Mouse (Mus musculus) hindbrain, embryonic 13.5 days (tissue): ENCODE measurements around the gene Esrrb. TPM values are rescaled to one million over a fixed set of nuclear protein-coding genes. Genes with fewer than 3 reads are reported as not detected.

ENCODE experiments used
- ATAC-seq: fragments of 200-750 bp; cut with Nextera tagmentation; 2 replicates; pipeline ENCODE4 v1.8.0; 2017; ENCODE audit warnings: moderate TSS enrichment; ENCODE audit not compliant: low FRiP score
- H3K27ac ChIP-seq: fragments of 300-500 bp; sonication (generic); 2 replicates; pipeline ENCODE4 v1.5.1; 2015; ENCODE audit warnings: inconsistent platforms, mild to moderate bottlenecking, moderate library complexity
- H3K27me3 ChIP-seq: fragments of 300-500 bp; sonication (generic); 2 replicates; pipeline ENCODE4 v1.6.1; 2015; ENCODE audit warnings: mild to moderate bottlenecking, inconsistent platforms
- H3K36me3 ChIP-seq: fragments of 300-500 bp; sonication (generic); 2 replicates; pipeline ENCODE4 v1.6.1; 2015; ENCODE audit warnings: mild to moderate bottlenecking, inconsistent platforms
- H3K4me1 ChIP-seq: fragments of 300-500 bp; sonication (generic); replicated peaks from 2 replicates; pipeline ENCODE4 v1.6.1; 2015; ENCODE audit warnings: inconsistent platforms
- H3K4me2 ChIP-seq: fragments of 300-500 bp; sonication (generic); 2 replicates; pipeline ENCODE4 v1.6.1; 2015; ENCODE audit warnings: inconsistent platforms, mild to moderate bottlenecking, moderate library complexity
- H3K4me3 ChIP-seq: fragments of 300-500 bp; sonication (generic); 2 replicates; pipeline ENCODE4 v1.5.1; 2015; ENCODE audit warnings: mild to moderate bottlenecking, inconsistent platforms
- H3K9ac ChIP-seq: fragments of 300-500 bp; sonication (generic); 2 replicates; pipeline ENCODE4 v1.6.1; 2015; ENCODE audit warnings: mild to moderate bottlenecking, inconsistent platforms
- H3K9me3 ChIP-seq: fragments of 300-500 bp; sonication (generic); 2 replicates; pipeline ENCODE4 v1.6.1; 2016; ENCODE audit warnings: inconsistent platforms
- WGBS: fragments of 180-500 bp; shearing (Covaris S2); methylation state at CpG from one replicate; pipeline ENCODE4 v1.1.7; 2015; 5-methylcytosine and 5-hydroxymethylcytosine counted together
- polyA plus RNA-seq: library from polyadenylated mRNA; unstranded; fragments of >200 nt; fragmentation: Nextera tagmentation; extraction: Ambion mirVana; gene quantifications from 2 replicates; pipeline ENCODE4 v1.2.1, GENCODE M21; 2015

Esrrb gene
- polyA plus RNA-seq, 1 experiment from 2014 or later = 6.7 TPM

- Histone ChIP-seq H3K9me3 (no peaks in the 10 kb centered on the region), H3K4me2 (peak overlapping the region; percentile 74; the same call in 1 of the 2 replicates), H3K27me3 (peaks cover 85% of the 10 kb centered on the region), H3K27ac (no peak overlapping the region), H3K36me3 (no peaks in the 10 kb centered on the region), H3K4me1 (peaks cover 39% of the 10 kb centered on the region), H3K9ac (peak overlapping the region; percentile 70; the same call in 1 of the 2 replicates), H3K4me3 (peak overlapping the region; percentile 48)
- ATAC-seq = no peak
- WGBS = 5% methylated on average over 13 of the region's 13 CpGs
Observed at GRCm38 (mm10) chr12:86423102-86423501, 62.2 kb downstream of the Esrrb start.

GRCm38 (mm10) chr12:86427585-86427984 lies 66.7 kb downstream of the Esrrb start:
- Histone ChIP-seq H3K4me2 (0 out of 2 replicates have a peak overlapping the region, but pooled peaks have one; percentile 26), H3K4me1 (peaks cover 20% of the 10 kb centered on the region), H3K9me3 (no peaks in the 10 kb centered on the region), H3K9ac (no peak overlapping the region), H3K27ac (no peak overlapping the region), H3K27me3 (peaks cover 45% of the 10 kb centered on the region), H3K4me3 (no peak overlapping the region), H3K36me3 (no peaks in the 10 kb centered on the region)
- no peak for ATAC-seq
- WGBS = 66% methylated on average over 2 of the region's 2 CpGs

- Histone ChIP-seq H3K9ac (no peak overlapping the region), H3K27me3 (peaks cover 25% of the 10 kb centered on the region), H3K4me3 (no peak overlapping the region), H3K9me3 (no peaks in the 10 kb centered on the region), H3K4me2 (no peak overlapping the region), H3K4me1 (peaks cover 17% of the 10 kb centered on the region), H3K27ac (no peak overlapping the region), H3K36me3 (no peaks in the 10 kb centered on the region)
- no peak for ATAC-seq
- 89% methylated on average over 5 of the region's 5 CpGs for WGBS
Observed at GRCm38 (mm10) chr12:86431671-86432070, 70.8 kb downstream of the Esrrb start.

GRCm38 (mm10) chr12:86433371-86433821 lies 72.5 kb downstream of the Esrrb start:
- Histone ChIP-seq H3K9me3 (no peaks in the 10 kb centered on the region), H3K9ac (peak overlapping the region; percentile 51; the same call in 1 of the 2 replicates), H3K27ac (peak overlapping the region; percentile 49), H3K4me3 (peak overlapping the region; percentile 15; the same call in 1 of the 2 replicates), H3K36me3 (no peaks in the 10 kb centered on the region), H3K27me3 (peaks cover 28% of the 10 kb centered on the region), H3K4me1 (peaks cover 9% of the 10 kb centered on the region), H3K4me2 (peak overlapping the region; percentile 47)
- WGBS = 3% methylated on average over 13 of the region's 13 CpGs
- ATAC-seq = peak; percentile 83

GRCm38 (mm10) chr12:86435651-86436050 lies 74.7 kb downstream of the Esrrb start:
- WGBS = 83% methylated on average over 13 of the region's 13 CpGs
- Histone ChIP-seq H3K4me2 (no peak overlapping the region), H3K4me1 (peaks cover 9% of the 10 kb centered on the region), H3K27me3 (peaks cover 24% of the 10 kb centered on the region), H3K36me3 (no peaks in the 10 kb centered on the region), H3K4me3 (no peak overlapping the region), H3K9ac (no peak overlapping the region), H3K9me3 (no peaks in the 10 kb centered on the region), H3K27ac (no peak overlapping the region)
- ATAC-seq = no peak

- H3K27me3 ChIP-seq = no peaks in the 10 kb centered on the region
- H3K36me3 ChIP-seq = no peaks in the 10 kb centered on the region
- H3K4me3 ChIP-seq = no peak overlapping the region
- H3K4me1 ChIP-seq = no peaks in the 10 kb centered on the region
- no peak overlapping the region for H3K27ac ChIP-seq
- no peak for ATAC-seq
- no peak overlapping the region for H3K9ac ChIP-seq
- no peak overlapping the region for H3K4me2 ChIP-seq
- H3K9me3 ChIP-seq = no peaks in the 10 kb centered on the region
- WGBS = 93% methylated on average over 5 of the region's 5 CpGs
Observed at GRCm38 (mm10) chr12:86450848-86451247, 89.9 kb downstream of the Esrrb start.

GRCm38 (mm10) chr12:86455009-86455408 lies 94.1 kb downstream of the Esrrb start:
- Histone ChIP-seq H3K4me1 (no peaks in the 10 kb centered on the region), H3K27ac (no peak overlapping the region), H3K9ac (no peak overlapping the region), H3K27me3 (no peaks in the 10 kb centered on the region), H3K4me3 (no peak overlapping the region), H3K4me2 (no peak overlapping the region), H3K9me3 (peaks cover 5% of the 10 kb centered on the region; the same call in 1 of the 2 replicates), H3K36me3 (no peaks in the 10 kb centered on the region)
- WGBS = 73% methylated on average over 1 of the region's 1 CpGs
- no peak for ATAC-seq

- no peak for ATAC-seq
- 64% methylated on average over 9 of the region's 9 CpGs for WGBS
- Histone ChIP-seq H3K36me3 (no peaks in the 10 kb centered on the region), H3K27me3 (no peaks in the 10 kb centered on the region), H3K4me1 (peaks cover 8% of the 10 kb centered on the region), H3K9me3 (peaks cover 5% of the 10 kb centered on the region; the same call in 1 of the 2 replicates), H3K4me2 (no peak overlapping the region), H3K27ac (no peak overlapping the region), H3K9ac (no peak overlapping the region), H3K4me3 (no peak overlapping the region)
Observed at GRCm38 (mm10) chr12:86462742-86463470, 102.0 kb downstream of the Esrrb start.

GRCm38 (mm10) chr12:86464385-86464784 lies 103.5 kb downstream of the Esrrb start:
- peaks cover 8% of the 10 kb centered on the region for H3K4me1 ChIP-seq
- H3K4me2 ChIP-seq = no peak overlapping the region
- no peak overlapping the region for H3K9ac ChIP-seq
- H3K27ac ChIP-seq = no peak overlapping the region
- H3K36me3 ChIP-seq = no peaks in the 10 kb centered on the region
- H3K4me3 ChIP-seq = no peak overlapping the region
- peaks cover 4% of the 10 kb centered on the region; the same call in 1 of the 2 replicates for H3K9me3 ChIP-seq
- WGBS = 93% methylated on average over 1 of the region's 1 CpGs
- H3K27me3 ChIP-seq = 0 out of 2 replicates have a peak, but pooled peaks cover 7% of the 10 kb centered on the region
- ATAC-seq = no peak

GRCm38 (mm10) chr12:86466180-86466579 lies 105.3 kb downstream of the Esrrb start:
- ATAC-seq = no peak
- Histone ChIP-seq H3K36me3 (no peaks in the 10 kb centered on the region), H3K4me2 (no peak overlapping the region), H3K4me1 (peaks cover 8% of the 10 kb centered on the region), H3K9me3 (no peaks in the 10 kb centered on the region), H3K27me3 (peaks cover 13% of the 10 kb centered on the region; the same call in 1 of the 2 replicates), H3K9ac (no peak overlapping the region), H3K27ac (no peak overlapping the region), H3K4me3 (no peak overlapping the region)
- WGBS = 83% methylated on average over 4 of the region's 4 CpGs

GRCm38 (mm10) chr12:86469919-86470318 lies 109.0 kb downstream of the Esrrb start:
- no peaks in the 10 kb centered on the region for H3K4me1 ChIP-seq
- H3K4me2 ChIP-seq = no peak overlapping the region
- H3K27me3 ChIP-seq = peaks cover 13% of the 10 kb centered on the region; the same call in 1 of the 2 replicates
- no peak overlapping the region for H3K27ac ChIP-seq
- no peaks in the 10 kb centered on the region for H3K36me3 ChIP-seq
- WGBS = 62% methylated on average over 23 of the region's 23 CpGs
- H3K9me3 ChIP-seq = no peaks in the 10 kb centered on the region
- H3K4me3 ChIP-seq = no peak overlapping the region
- no peak overlapping the region for H3K9ac ChIP-seq
- no peak for ATAC-seq

GRCm38 (mm10) chr12:86470912-86471311 lies 110.0 kb downstream of the Esrrb start:
- Histone ChIP-seq H3K27me3 (peaks cover 13% of the 10 kb centered on the region; the same call in 1 of the 2 replicates), H3K27ac (no peak overlapping the region), H3K36me3 (no peaks in the 10 kb centered on the region), H3K4me1 (no peaks in the 10 kb centered on the region), H3K9me3 (no peaks in the 10 kb centered on the region), H3K4me3 (no peak overlapping the region), H3K4me2 (no peak overlapping the region), H3K9ac (no peak overlapping the region)
- WGBS = 53% methylated on average over 6 of the region's 6 CpGs
- ATAC-seq = no peak

- ATAC-seq = no peak
- H3K36me3 ChIP-seq = no peaks in the 10 kb centered on the region
- peaks cover 6% of the 10 kb centered on the region; the same call in 1 of the 2 replicates for H3K27me3 ChIP-seq
- no peak overlapping the region for H3K27ac ChIP-seq
- no peak overlapping the region for H3K4me3 ChIP-seq
- H3K4me1 ChIP-seq = no peaks in the 10 kb centered on the region
- no peak overlapping the region for H3K9ac ChIP-seq
- no peak overlapping the region for H3K4me2 ChIP-seq
- WGBS = 74% methylated on average over 12 of the region's 12 CpGs
- H3K9me3 ChIP-seq = no peaks in the 10 kb centered on the region
Observed at GRCm38 (mm10) chr12:86473630-86474029, 112.7 kb downstream of the Esrrb start.
